Mouse (Mus musculus): ENCODE results near the gene Rbm20.

Rbm20 gene

GRCm38 (mm10) chr19:53850166-53850922, 173.2 kb downstream of the Rbm20 start:
- peak in 1 of 2 experiments; percentile 54 for DNase-seq (ENCODE audit: low spot score in 2 of 2)

- no peak for DNase-seq (ENCODE audit: low spot score in 2 of 2)
Observed at GRCm38 (mm10) chr19:53851352-53851751, 174.2 kb downstream of the Rbm20 start.

DNA sequence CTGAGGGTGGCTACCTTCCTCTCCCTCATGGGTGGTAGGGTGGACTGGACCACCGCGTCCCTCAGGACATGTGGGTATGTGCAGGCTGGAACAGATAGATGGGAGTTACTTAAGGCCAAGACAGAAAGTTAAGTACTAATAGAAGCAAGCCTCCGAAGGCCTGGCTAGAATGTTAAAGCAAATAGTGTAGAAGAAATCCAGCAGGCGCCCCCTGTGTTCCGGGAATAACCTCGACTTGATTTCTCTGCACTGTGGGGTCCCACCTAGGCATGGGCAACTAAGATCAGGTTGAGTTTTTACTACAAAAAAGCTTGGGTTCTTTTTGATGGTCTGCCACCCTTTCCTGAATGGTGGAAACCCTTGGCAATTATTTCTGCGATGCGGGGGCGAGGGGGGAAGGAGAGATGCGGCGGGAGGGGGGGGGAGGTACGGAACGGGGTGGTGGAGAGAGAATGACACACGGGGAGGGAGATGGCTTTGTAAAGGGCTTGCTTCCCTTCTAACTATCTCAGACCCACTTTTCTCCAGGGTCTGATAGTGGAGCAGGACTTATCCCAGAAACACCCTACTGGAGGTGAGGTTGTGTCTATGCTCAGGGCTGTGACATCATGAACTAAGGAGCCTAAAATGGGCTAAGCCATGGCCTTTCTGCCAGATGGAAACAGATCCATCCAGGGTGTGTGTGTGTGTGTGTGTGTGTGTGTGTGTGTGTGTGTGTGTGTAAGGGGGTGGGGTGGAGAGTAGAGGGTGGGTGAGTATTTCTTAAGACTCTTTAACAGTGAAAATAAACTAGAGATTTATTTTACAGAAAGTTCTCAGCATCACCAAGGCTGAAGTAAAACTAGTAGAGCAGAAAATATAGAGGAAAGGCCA, 175.0 kb downstream of the Rbm20 start:
- no peak for DNase-seq (ENCODE audit: low spot score in 2 of 2)

GRCm38 (mm10) chr19:53852699-53853451, 175.8 kb downstream of the Rbm20 start:
- peak; percentile 53 to 78 for DNase-seq (ENCODE audit: low spot score in 2 of 2)

GRCm38 (mm10) chr19:53854978-53855377, 177.9 kb downstream of the Rbm20 start:
- no peak for DNase-seq (ENCODE audit: low spot score in 2 of 2)

- no peak for DNase-seq (ENCODE audit: low spot score in 2 of 2)
Observed at GRCm38 (mm10) chr19:53855781-53856180, 178.7 kb downstream of the Rbm20 start.

DNA sequence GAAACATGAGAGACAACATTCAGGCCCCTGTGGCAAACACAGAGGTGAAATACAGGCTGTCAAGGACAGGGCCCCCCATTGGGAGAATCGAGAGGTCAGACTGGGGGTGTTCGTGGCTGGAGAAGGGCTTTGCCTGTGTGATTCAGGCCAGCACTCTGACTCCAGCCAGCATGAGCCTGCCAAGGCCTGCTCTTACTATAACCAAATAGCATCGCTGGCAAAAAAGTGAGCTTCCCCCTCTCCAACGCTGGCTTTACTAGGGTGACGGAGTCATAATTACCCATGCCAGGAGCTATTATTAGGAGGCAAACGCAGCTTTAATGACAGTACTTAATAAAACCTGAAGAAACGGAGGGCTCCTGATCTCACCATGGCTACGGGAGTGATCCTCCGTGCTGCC, 179.7 kb downstream of the Rbm20 start:
- no peak for DNase-seq (ENCODE audit: low spot score in 2 of 2)

DNA sequence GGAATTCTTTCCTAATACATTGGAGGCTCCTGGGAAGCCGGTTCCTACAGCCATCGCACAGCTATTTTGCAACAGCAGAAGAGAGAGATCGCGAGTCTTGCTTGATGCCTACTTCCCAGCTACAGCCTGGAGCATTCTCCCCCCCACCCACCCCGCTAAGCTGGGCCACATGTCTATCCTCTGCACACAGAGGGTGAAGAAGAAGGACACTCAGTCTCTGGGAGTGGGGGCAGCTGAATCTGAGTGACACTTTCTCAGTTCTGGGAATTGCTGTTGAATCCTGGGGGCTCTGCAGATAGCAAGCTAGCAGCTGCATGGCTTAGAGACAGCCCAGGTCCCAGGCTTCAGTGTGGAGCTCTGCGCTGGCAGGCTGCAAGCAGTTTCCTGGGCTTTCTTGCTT, 180.9 kb downstream of the Rbm20 start:
- no peak for DNase-seq (ENCODE audit: low spot score in 2 of 2)

DNA sequence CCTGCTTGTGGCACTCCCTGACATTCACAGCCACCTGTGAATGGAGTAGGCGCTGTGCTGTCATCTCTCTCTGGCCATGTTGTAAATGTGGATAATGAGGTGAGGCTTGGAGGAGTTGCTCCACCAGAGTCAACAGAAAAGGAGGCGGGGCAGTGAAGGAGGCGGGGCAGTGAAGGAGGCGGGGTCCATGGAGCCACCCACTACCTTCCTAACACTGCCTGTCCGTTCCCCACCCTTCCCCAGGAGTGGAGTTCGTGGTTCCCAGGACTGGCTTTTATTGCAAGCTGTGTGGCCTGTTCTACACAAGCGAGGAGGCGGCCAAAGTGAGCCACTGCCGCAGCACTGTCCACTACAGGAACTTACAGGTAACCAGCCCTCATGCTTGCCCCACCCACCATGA, 182.0 kb downstream of the Rbm20 start:
- no peak for DNase-seq (ENCODE audit: low spot score in 2 of 2)

GRCm38 (mm10) chr19:53859593-53859992, 182.5 kb downstream of the Rbm20 start:
- DNase-seq (ENCODE audit: low spot score in 2 of 2): no peak

DNA sequence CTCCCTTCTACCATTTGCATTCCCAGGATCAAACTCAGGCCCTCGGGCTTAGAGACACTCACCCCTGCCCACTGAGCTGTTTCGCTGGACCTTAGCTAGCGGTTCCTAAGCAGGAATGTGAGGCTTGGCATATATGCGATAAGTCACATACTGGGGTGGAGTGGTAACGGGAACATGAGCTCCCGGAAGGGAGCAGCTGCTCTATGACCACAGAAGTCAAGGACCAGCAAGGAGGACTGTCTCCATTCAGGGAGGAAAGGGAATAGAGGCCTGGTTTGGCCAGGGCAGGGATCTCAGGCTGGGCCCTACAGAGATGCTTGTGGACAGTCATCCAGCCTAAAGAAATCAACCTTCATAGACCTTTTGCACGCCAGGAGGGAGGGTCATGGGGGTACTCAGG, 184.2 kb downstream of the Rbm20 start:
- no peak for DNase-seq (ENCODE audit: low spot score in 2 of 2)

- peak in 1 of 2 experiments; percentile 55 for DNase-seq (ENCODE audit: low spot score in 2 of 2)
Observed at GRCm38 (mm10) chr19:53862573-53863246, 185.6 kb downstream of the Rbm20 start.

GRCm38 (mm10) chr19:53867238-53867637, 190.1 kb downstream of the Rbm20 start:
- no peak for DNase-seq (ENCODE audit: low spot score in 2 of 2)

DNA sequence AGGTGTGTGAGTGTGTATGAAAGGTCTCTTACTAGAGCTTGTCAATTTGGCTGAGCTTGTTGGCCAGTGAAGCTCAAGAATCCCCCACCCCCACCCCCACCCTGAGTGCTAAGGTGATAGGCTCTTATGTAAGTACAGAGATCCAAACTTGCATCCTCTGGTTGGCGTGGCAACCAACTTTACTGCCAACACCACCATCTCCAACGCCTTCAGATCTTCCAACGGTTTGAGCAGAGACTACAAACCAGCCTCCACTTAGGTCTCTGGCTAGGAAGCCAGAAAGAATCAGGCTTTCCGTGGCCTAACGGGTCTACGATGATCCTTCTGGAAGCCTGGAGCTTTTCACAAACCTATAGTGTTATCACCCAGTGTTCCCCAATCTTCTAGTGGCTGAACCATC, 191.0 kb downstream of the Rbm20 start:
- DNase-seq (ENCODE audit: low spot score in 2 of 2): peak in 1 of 2 experiments; percentile 58

DNA sequence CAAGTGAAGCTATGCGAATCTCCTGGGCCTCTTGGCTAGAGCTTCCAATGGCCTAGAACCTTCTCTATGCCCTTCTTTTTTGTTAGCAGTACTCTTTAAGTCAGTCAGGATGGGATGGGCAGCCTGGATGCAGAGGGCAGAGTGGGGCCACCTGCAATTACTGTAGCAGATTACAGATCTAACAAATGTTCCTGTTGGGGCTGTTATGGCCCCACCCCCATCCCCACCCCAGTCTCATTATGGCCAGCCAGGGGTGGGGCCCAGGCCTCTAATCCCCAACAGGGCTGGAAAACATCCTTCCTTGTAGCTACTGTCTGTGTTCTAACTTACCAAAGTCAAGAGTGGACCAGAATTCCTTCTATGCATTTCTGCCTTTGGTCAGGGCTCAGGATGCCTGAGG, 191.7 kb downstream of the Rbm20 start:
- DNase-seq (ENCODE audit: low spot score in 2 of 2): no peak

DNA sequence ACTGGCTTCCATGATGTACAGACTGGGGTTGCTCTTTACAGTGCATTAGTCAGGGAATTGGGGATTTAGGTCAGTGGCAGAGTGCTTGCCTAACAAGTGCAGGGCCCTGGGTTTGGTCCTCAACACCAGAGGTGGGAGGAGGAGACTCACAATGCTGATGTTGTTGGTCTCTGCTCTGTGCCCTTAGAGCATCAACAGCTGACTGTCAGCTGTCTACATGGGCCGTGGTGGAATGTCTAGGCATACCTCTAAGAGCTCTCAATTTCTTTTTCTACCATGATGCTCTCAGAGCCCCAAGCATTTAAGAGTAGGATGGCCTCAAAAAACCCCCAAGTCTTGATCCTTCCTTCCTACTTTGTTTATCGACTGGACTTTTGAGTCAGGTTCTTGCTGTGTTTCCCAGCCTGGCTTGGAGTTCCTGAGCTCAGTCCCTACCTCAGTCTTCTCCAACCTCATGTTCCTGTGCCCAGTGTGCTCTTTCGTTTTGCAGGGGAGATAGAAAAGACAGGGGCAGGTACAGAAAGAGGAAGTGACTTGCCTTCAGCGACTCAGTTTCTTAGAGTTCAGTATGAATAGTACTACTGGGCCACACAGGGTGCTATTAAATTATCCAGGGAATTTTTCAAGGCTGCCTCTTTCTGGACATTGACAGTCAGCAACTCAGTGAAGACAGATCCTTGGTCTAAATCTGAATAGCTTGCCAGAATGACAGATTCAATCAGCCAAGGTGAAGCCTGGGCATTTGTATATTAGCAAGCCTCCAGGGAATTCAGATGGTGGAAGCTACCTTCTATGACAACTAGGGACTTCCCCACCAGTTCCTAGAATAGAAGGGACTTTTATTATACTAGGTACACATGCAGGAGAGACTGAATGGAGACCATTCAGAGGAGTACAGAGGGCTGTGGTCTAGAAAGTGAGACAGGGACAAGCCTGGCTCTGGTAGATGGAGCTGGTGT, 192.6 kb downstream of the Rbm20 start:
- DNase-seq (ENCODE audit: low spot score in 2 of 2): no peak

- DNase-seq (ENCODE audit: low spot score in 2 of 2): no peak
Observed at GRCm38 (mm10) chr19:53870568-53870967, 193.5 kb downstream of the Rbm20 start.

DNA sequence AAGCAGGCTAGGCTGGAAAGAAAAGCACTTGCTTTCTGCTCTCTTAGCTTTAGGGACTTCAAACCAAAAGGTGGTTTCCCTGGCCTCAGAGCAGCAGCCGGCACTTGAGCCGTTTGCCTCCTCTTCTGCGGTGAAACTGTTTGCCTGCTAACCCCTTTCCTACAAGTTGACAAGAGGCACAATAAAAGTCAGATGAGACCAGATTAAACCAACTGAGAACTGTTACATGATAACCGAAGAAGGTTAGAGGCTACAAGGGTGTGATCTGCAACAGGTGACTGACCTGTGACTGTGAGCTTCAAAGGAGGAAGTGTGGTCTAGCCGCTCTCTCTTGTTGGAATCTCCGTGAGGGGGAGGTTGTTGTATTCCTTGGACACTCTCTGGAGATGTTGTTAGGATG, 194.4 kb downstream of the Rbm20 start:
- DNase-seq (ENCODE audit: low spot score in 2 of 2): no peak

- no peak for DNase-seq (ENCODE audit: low spot score in 2 of 2)
Observed at GRCm38 (mm10) chr19:53872994-53873713, 196.0 kb downstream of the Rbm20 start.

DNA sequence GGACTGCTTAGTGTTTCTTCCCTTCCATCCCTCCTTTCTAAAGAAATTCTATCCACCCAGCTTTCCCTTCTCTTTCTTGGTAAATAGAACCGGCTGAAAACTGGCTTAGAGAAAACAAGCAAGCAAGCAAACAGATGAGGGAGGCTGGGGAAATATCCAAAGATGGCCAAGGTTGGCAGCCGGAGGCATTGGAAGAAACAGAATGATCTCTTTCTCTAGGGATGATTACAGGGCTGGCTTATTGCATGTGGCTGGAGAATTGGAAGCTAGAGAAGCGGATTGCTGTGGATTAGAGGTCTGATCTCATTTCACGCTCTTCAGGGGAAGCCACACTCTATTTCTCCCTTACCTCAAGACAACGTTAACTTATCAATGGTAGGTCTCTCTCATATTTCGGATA, 198.1 kb downstream of the Rbm20 start:
- no peak for DNase-seq (ENCODE audit: low spot score in 2 of 2)
